ENCODE assay signal across 27 mouse cellular contexts in the genomic region with DNA sequence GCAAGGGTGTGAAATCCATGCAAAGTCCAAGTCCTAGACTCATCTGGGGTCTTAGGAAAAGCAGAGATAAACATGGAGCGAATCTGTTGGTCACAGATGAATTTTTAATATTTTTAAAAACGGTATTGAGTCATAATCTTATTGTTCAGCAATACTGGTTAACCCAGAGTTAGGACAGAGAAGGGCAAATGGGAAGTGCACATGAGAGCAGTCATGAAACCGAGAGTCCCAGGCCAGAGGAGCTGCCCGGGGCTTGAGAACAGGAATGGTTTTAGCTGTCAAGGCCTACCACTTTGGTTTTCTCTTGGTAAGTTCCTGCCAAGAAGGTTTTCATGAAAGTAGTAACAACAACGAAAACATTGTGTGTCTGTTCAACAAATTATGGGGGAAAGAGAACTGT.
"Had no signal": no experiment of that assay in that cellular context is flagged by ENCODE, and none has a peak within 500 bp of the region (broad histone marks: within the 10 kb centered on the region; RNA-seq: fewer than 3 reads in every experiment).

No protein-coding gene starts in this region.

- H3K27ac ChIP-seq: heart, embryonic 10.5 days; hindbrain, embryonic 10.5 days; hindbrain, embryonic 12.5 days; hindbrain, embryonic 14.5 days; intestine, embryonic 15.5 days; kidney, embryonic 15.5 days; kidney, postnatal 0 days; left cerebral cortex, adult 2 months; limb, embryonic 10.5 days; limb, embryonic 12.5 days; liver, embryonic 13.5 days; liver, embryonic 15.5 days had no signal

- H3K4me1 ChIP-seq: intestine, embryonic 15.5 days; liver, embryonic 13.5 days; liver, embryonic 15.5 days had no signal

- DNase-seq: gastrocnemius, postnatal 14 days; gastrocnemius, postnatal 36 days; heart, adult 18-20 months; heart, postnatal 10 days; heart, postnatal 4 days; kidney, adult 18-20 months; kidney, adult 9 months; kidney, postnatal 14 days; kidney, postnatal 36 days; layer of hippocampus, adult 9-11 months; liver; liver, embryonic 13.5 days had no signal

- ATAC-seq: hindbrain, embryonic 16.5 days; inflammation-experienced regulatory T-cells, adult 6 months; intestine, embryonic 15.5 days; intestine, postnatal 0 days had no signal

- H3K4me3 ChIP-seq: heart, embryonic 10.5 days; heart, embryonic 12.5 days; hindbrain, embryonic 10.5 days; hindbrain, embryonic 12.5 days; intestine, embryonic 15.5 days; kidney, embryonic 15.5 days; left cerebral cortex, adult 2 months; limb, embryonic 10.5 days; limb, embryonic 12.5 days; liver, embryonic 13.5 days; liver, embryonic 15.5 days had no signal
